Mouse (Mus musculus): ENCODE results near the gene Vax1. TPM values are rescaled to one million over a fixed set of nuclear protein-coding genes. Genes with fewer than 3 reads are reported as not detected.

Gene Vax1
- polyA plus RNA-seq, 1 experiment, result not detected

DNA sequence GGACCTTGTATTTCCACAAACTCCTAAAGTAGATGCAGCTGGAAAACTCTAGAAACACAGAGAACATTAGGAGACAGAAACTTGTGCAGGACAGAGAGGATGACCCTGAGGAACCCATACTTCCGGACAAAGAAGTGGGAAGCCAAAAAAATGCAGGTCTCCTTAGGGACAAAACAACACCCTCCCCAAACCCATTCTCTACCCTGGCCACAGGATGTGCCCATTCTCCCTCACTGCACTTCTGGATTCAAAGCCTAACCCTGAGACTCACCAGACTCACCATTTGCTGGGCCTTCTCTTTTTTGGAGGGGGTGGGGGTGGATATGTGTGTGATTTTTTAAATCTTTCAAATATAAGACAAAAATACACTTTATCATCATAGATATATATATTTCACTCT is 5.7 kb downstream of the Vax1 start:
- DNase-seq, result no peak
- 24% methylated on average over 1 of the region's 1 CpGs for WGBS
- no peak for TF ChIP-seq POLR2A (IDR thresholded peaks at IDR 0.05; ENCODE audit: borderline replicate concordance, extremely low read depth, low read depth, low read length)
- peaks cover 1% of the 10 kb centered on the region; the same call in 1 of the 2 replicates for H3K4me1 ChIP-seq (ENCODE audit: control insufficient read depth, insufficient read depth, low read length)
- H3K4me3 ChIP-seq (replicated peaks; ENCODE audit: extremely low read depth, low read depth, low read length), result no peak overlapping the region

GRCm38 (mm10) chr19:59156702-59157101 is 13.2 kb downstream of the Vax1 start:
- 39% methylated on average over 4 of the region's 4 CpGs for WGBS
- TF ChIP-seq CTCF (IDR thresholded peaks at IDR 0.05; ENCODE audit: insufficient read depth, low read length), result no peak
- TF ChIP-seq POLR2A (IDR thresholded peaks at IDR 0.05; ENCODE audit: borderline replicate concordance, extremely low read depth, low read depth, low read length), result no peak
- Histone ChIP-seq H3K4me3 (replicated peaks; ENCODE audit: extremely low read depth, low read depth, low read length) (no peak overlapping the region), H3K4me1 (ENCODE audit: control insufficient read depth, insufficient read depth, low read length) (no peaks in the 10 kb centered on the region)
- DNase-seq, result no peak

DNA sequence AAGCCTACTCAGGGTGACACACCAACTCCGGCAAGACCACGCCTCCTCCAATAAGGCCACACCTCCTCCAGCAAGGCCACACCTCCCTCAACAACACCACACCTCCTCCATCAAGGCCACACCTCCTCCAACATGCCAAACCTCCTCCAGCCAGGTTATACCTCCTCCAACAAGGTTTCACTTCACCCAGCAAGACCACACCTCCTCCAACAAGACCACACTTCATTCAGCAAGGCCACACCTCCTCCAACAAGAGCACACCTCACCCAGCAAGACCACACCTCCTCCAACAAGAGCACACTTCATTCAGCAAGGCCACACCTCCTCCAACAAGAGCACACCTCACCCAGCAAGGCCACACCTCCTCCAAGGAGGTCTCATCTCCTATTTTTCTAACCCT is 15.7 kb downstream of the Vax1 start:
- no peaks in the 10 kb centered on the region for H3K4me1 ChIP-seq (ENCODE audit: control insufficient read depth, insufficient read depth, low read length)
- no peak overlapping the region for H3K4me3 ChIP-seq (replicated peaks; ENCODE audit: extremely low read depth, low read depth, low read length)
- TF ChIP-seq CTCF (IDR thresholded peaks at IDR 0.05; ENCODE audit: insufficient read depth, low read length), result no peak
- no peak for TF ChIP-seq POLR2A (IDR thresholded peaks at IDR 0.05; ENCODE audit: borderline replicate concordance, extremely low read depth, low read depth, low read length)
- 87% methylated on average over 2 of the region's 2 CpGs for WGBS
- no peak for DNase-seq

- TF ChIP-seq POLR2A (IDR thresholded peaks at IDR 0.05; ENCODE audit: borderline replicate concordance, extremely low read depth, low read depth, low read length) (no peak), CTCF (IDR thresholded peaks at IDR 0.05; ENCODE audit: insufficient read depth, low read length) (no peak)
- WGBS, result 67% methylated on average over 9 of the region's 9 CpGs
- no peak for DNase-seq
- H3K4me1 ChIP-seq (ENCODE audit: control insufficient read depth, insufficient read depth, low read length), result no peaks in the 10 kb centered on the region
- no peak overlapping the region for H3K4me3 ChIP-seq (replicated peaks; ENCODE audit: extremely low read depth, low read depth, low read length)
Measured at GRCm38 (mm10) chr19:59145492-59146140, 24.2 kb downstream of the Vax1 start.

- no peak for DNase-seq
- H3K4me1 ChIP-seq (ENCODE audit: control insufficient read depth, insufficient read depth, low read length), result no peaks in the 10 kb centered on the region
- no peak overlapping the region for H3K4me3 ChIP-seq (replicated peaks; ENCODE audit: extremely low read depth, low read depth, low read length)
- TF ChIP-seq POLR2A (IDR thresholded peaks at IDR 0.05; ENCODE audit: borderline replicate concordance, extremely low read depth, low read depth, low read length) (no peak), CTCF (IDR thresholded peaks at IDR 0.05; ENCODE audit: insufficient read depth, low read length) (no peak)
- WGBS, result 69% methylated on average over 6 of the region's 6 CpGs
Measured at GRCm38 (mm10) chr19:59145064-59145463, 24.8 kb downstream of the Vax1 start.

GRCm38 (mm10) chr19:59142206-59142605 is 27.6 kb downstream of the Vax1 start:
- TF ChIP-seq CTCF (IDR thresholded peaks at IDR 0.05; ENCODE audit: insufficient read depth, low read length) (no peak), POLR2A (IDR thresholded peaks at IDR 0.05; ENCODE audit: borderline replicate concordance, extremely low read depth, low read depth, low read length) (no peak)
- Histone ChIP-seq H3K4me3 (replicated peaks; ENCODE audit: extremely low read depth, low read depth, low read length) (no peak overlapping the region), H3K4me1 (ENCODE audit: control insufficient read depth, insufficient read depth, low read length) (no peaks in the 10 kb centered on the region)
- WGBS, result 72% methylated on average over 4 of the region's 4 CpGs
- no peak for DNase-seq

DNA sequence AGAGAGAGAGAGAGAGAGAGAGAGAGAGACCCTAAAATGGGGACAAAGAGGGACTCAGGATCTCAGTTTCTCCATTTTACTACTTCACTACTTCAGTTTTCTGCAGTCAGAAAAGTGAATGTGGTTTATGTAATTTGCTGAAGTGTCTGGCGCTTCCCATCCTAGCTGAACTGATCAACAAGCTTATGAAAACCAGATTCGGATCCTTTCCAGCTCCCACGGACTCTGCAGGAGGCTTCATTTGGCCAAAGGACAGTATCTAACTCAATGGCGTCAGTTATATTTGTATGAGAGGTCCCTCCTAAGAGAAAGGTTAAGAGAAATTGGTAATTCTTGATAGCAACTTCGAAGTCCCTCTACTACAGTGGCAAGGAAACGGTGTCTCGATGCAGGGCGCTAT is 34.5 kb downstream of the Vax1 start:
- TF ChIP-seq POLR2A (IDR thresholded peaks at IDR 0.05; ENCODE audit: borderline replicate concordance, extremely low read depth, low read depth, low read length) (no peak), CTCF (IDR thresholded peaks at IDR 0.05; ENCODE audit: insufficient read depth, low read length) (no peak)
- no peak overlapping the region for H3K4me3 ChIP-seq (replicated peaks; ENCODE audit: extremely low read depth, low read depth, low read length)
- WGBS, result 75% methylated on average over 8 of the region's 8 CpGs

DNA sequence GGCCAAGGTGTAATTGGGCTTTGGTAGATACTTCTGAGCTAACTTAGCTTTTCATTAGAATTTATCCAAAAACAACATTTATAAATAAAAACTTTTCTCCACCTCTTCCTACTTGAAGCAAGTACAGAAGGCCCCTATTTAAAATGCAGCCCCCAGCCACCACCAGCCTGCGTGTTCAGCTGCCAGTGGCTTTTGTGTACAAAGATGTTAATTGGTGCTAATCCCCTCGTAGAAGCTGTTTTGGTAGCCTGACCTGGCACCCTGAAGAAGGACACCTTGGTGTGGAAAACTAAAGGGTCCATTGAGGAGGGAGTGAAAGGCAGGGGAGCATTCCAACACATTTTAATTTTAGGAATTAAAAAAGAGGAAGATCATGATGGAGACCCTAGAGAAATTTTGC is 34.9 kb downstream of the Vax1 start:
- TF ChIP-seq CTCF (IDR thresholded peaks at IDR 0.05; ENCODE audit: insufficient read depth, low read length) (no peak), POLR2A (IDR thresholded peaks at IDR 0.05; ENCODE audit: borderline replicate concordance, extremely low read depth, low read depth, low read length) (no peak)
- Histone ChIP-seq H3K4me3 (replicated peaks; ENCODE audit: extremely low read depth, low read depth, low read length) (no peak overlapping the region), H3K4me1 (ENCODE audit: control insufficient read depth, insufficient read depth, low read length) (no peaks in the 10 kb centered on the region)
- no peak for DNase-seq
- 53% methylated on average over 2 of the region's 2 CpGs for WGBS

More for the DNA sequence above, 34.5 kb downstream of the Vax1 start:
- H3K4me1 ChIP-seq (ENCODE audit: control insufficient read depth, insufficient read depth, low read length), result no peaks in the 10 kb centered on the region
- DNase-seq, result no peak

DNA sequence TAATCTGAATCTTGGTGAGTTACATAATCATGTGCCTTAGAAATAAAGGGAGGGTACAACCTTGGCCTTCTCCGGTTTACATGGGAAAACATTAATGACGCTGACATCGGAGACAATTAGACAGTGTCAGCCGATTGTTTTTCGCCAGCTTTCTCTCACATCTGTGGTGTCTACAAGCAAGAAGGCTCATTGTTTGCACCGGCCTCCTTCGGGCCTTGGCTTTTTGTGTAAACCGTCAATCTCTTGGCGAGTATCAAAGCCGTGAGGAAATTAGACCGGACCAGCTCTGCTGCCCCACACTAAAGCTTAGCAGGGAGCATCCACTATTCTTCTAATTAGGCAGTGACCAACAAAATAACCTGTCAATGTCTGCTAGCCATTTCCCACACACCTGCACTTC is 36.7 kb downstream of the Vax1 start:
- TF ChIP-seq POLR2A (IDR thresholded peaks at IDR 0.05; ENCODE audit: borderline replicate concordance, extremely low read depth, low read depth, low read length) (no peak), CTCF (IDR thresholded peaks at IDR 0.05; ENCODE audit: insufficient read depth, low read length) (no peak)
- Histone ChIP-seq H3K4me1 (ENCODE audit: control insufficient read depth, insufficient read depth, low read length) (no peaks in the 10 kb centered on the region), H3K4me3 (replicated peaks; ENCODE audit: extremely low read depth, low read depth, low read length) (no peak overlapping the region)
- 57% methylated on average over 11 of the region's 11 CpGs for WGBS
- no peak for DNase-seq

- H3K4me3 ChIP-seq (replicated peaks; ENCODE audit: extremely low read depth, low read depth, low read length), result no peak overlapping the region
- no peak for DNase-seq
- no peak for TF ChIP-seq POLR2A (IDR thresholded peaks at IDR 0.05; ENCODE audit: borderline replicate concordance, extremely low read depth, low read depth, low read length)
- TF ChIP-seq CTCF (IDR thresholded peaks at IDR 0.05; ENCODE audit: insufficient read depth, low read length), result no peak
- H3K4me1 ChIP-seq (ENCODE audit: control insufficient read depth, insufficient read depth, low read length), result no peaks in the 10 kb centered on the region
- 76% methylated on average over 2 of the region's 2 CpGs for WGBS
Measured at GRCm38 (mm10) chr19:59129671-59130070, 40.2 kb downstream of the Vax1 start.

All from lung, adult 2 months (tissue).